Mouse (Mus musculus) embryonic facial prominence, embryonic 15.5 days (tissue): ENCODE data around the gene Krtap9-1. TPM values are rescaled to one million over a fixed set of nuclear protein-coding genes. Genes with fewer than 3 reads are reported as not detected.
"Not testable (repeated sequence)": the region's sequence is repeated elsewhere in the genome, so short reads cannot be mapped to it uniquely, and the experiment has no call there.

Source experiments
- ATAC-seq: fragments of 200-750 bp; cut with Nextera tagmentation; 2 replicates; pipeline ENCODE4 v1.8.0; 2017; ENCODE audit warnings: low read depth, moderate TSS enrichment; ENCODE audit not compliant: insufficient number of reproducible peaks, low FRiP score, low TSS enrichment
- H3K27ac ChIP-seq: fragments of 300-500 bp; sonication (generic); replicated peaks from 2 replicates; pipeline ENCODE4 v1.5.1; 2015; ENCODE audit warnings: mild to moderate bottlenecking, inconsistent platforms
- H3K27me3 ChIP-seq: fragments of 300-500 bp; sonication (generic); 2 replicates; pipeline ENCODE4 v1.6.1; 2015; ENCODE audit warnings: inconsistent platforms
- H3K36me3 ChIP-seq: fragments of 300-500 bp; sonication (generic); 2 replicates; pipeline ENCODE4 v1.6.1; 2015; ENCODE audit warnings: mild to moderate bottlenecking, inconsistent platforms
- H3K4me1 ChIP-seq: fragments of 300-500 bp; sonication (generic); 2 replicates; pipeline ENCODE4 v1.6.1; 2015; ENCODE audit warnings: inconsistent platforms
- H3K4me2 ChIP-seq: fragments of 300-500 bp; sonication (generic); replicated peaks from 2 replicates; pipeline ENCODE4 v1.6.1; 2015; ENCODE audit warnings: mild to moderate bottlenecking, inconsistent platforms
- H3K4me3 ChIP-seq: fragments of 300-500 bp; sonication (generic); replicated peaks from 2 replicates; pipeline ENCODE4 v1.5.1; 2015; ENCODE audit warnings: mild to moderate bottlenecking, inconsistent platforms
- H3K9ac ChIP-seq: fragments of 300-500 bp; sonication (generic); 2 replicates; pipeline ENCODE4 v1.6.1; 2015; ENCODE audit warnings: inconsistent platforms
- H3K9me3 ChIP-seq: fragments of 300-500 bp; sonication (generic); replicated peaks from 2 replicates; pipeline ENCODE4 v1.6.1; 2016; ENCODE audit warnings: inconsistent platforms
- WGBS: fragments of 180-500 bp; shearing (Covaris S2); methylation state at CpG from one replicate; pipeline ENCODE4 v1.1.7; 2015; 5-methylcytosine and 5-hydroxymethylcytosine counted together
- polyA plus RNA-seq: library from polyadenylated mRNA; unstranded; fragments of >200 nt; fragmentation: Nextera tagmentation; extraction: Ambion mirVana; gene quantifications from 2 replicates; pipeline ENCODE4 v1.2.1, GENCODE M21; 2015

The Krtap9-1 gene
- 1.7 and 2.2 TPM in 2 replicates for polyA plus RNA-seq

- not testable (repeated sequence) for H3K36me3 ChIP-seq, H3K9ac ChIP-seq, H3K27me3 ChIP-seq, H3K4me1 ChIP-seq, H3K4me3 ChIP-seq, H3K9me3 ChIP-seq, H3K4me2 ChIP-seq, ATAC-seq, H3K27ac ChIP-seq
- 50% methylated on average over 1 of the region's 1 CpGs for WGBS
These were observed at the start of gene Krtap9-1 for GRCm38 (mm10) chr11:99873089-99873488. Krtap9-1 (plus strand) TSS chr11:99873389.

GRCm38 (mm10) chr11:99837966-99838365 is 35.2 kb upstream of the Krtap9-1 start, which contains the start of gene 2300003K06Rik:
2300003K06Rik (minus strand) TSS chr11:99838066.
- no peaks in the 10 kb centered on the region for H3K4me1 ChIP-seq
- H3K4me2 ChIP-seq, result no peak within 1 kb of the TSS
- no peak within 1 kb of the TSS for H3K4me3 ChIP-seq
- no peaks in the 10 kb centered on the region for H3K36me3 ChIP-seq
- no peak within 1 kb of the TSS for H3K9ac ChIP-seq
- ATAC-seq, result no peak
- H3K9me3 ChIP-seq, result no peaks in the 10 kb centered on the region
- 54% methylated on average over 1 of the region's 1 CpGs for WGBS
- H3K27me3 ChIP-seq, result no peaks in the 10 kb centered on the region
- no peak within 1 kb of the TSS for H3K27ac ChIP-seq

GRCm38 (mm10) chr11:99842185-99842584 is 31.0 kb upstream of the Krtap9-1 start:
- H3K27ac ChIP-seq, result no peak overlapping the region
- WGBS, result 87% methylated on average over 1 of the region's 1 CpGs
- H3K27me3 ChIP-seq, result no peaks in the 10 kb centered on the region
- H3K4me3 ChIP-seq, result no peak overlapping the region
- no peak for ATAC-seq
- no peaks in the 10 kb centered on the region for H3K36me3 ChIP-seq
- no peaks in the 10 kb centered on the region for H3K4me1 ChIP-seq
- H3K9me3 ChIP-seq, result no peaks in the 10 kb centered on the region
- H3K9ac ChIP-seq, result no peak overlapping the region
- no peak overlapping the region for H3K4me2 ChIP-seq

- Histone ChIP-seq H3K4me2 (no peak overlapping the region), H3K27ac (no peak overlapping the region), H3K9ac (no peak overlapping the region), H3K4me1 (no peaks in the 10 kb centered on the region), H3K9me3 (no peaks in the 10 kb centered on the region), H3K27me3 (no peaks in the 10 kb centered on the region), H3K36me3 (no peaks in the 10 kb centered on the region), H3K4me3 (no peak overlapping the region)
- WGBS, result 87% methylated on average over 2 of the region's 2 CpGs
- ATAC-seq, result no peak
These were observed 26.4 kb upstream of the Krtap9-1 start for GRCm38 (mm10) chr11:99846746-99847145.

GRCm38 (mm10) chr11:99851508-99851907 is 21.7 kb upstream of the Krtap9-1 start, which contains the start of gene Krtap4-16:
Krtap4-16 (minus strand) TSS chr11:99851608.
- H3K4me3 ChIP-seq, result no peak within 1 kb of the TSS
- H3K27ac ChIP-seq, result no peak within 1 kb of the TSS
- H3K36me3 ChIP-seq, result no peaks in the 10 kb centered on the region
- no peaks in the 10 kb centered on the region for H3K27me3 ChIP-seq
- no peak for ATAC-seq
- H3K9ac ChIP-seq, result no peak within 1 kb of the TSS
- H3K9me3 ChIP-seq, result no peaks in the 10 kb centered on the region
- no peak within 1 kb of the TSS for H3K4me2 ChIP-seq
- H3K4me1 ChIP-seq, result no peaks in the 10 kb centered on the region

- H3K4me1 ChIP-seq, result no peaks in the 10 kb centered on the region
- H3K9me3 ChIP-seq, result no peaks in the 10 kb centered on the region
- H3K4me3 ChIP-seq, result no peak overlapping the region
- H3K27me3 ChIP-seq, result no peaks in the 10 kb centered on the region
- no peak overlapping the region for H3K9ac ChIP-seq
- no peaks in the 10 kb centered on the region for H3K36me3 ChIP-seq
- WGBS, result 67% methylated on average over 3 of the region's 3 CpGs
- no peak overlapping the region for H3K27ac ChIP-seq
- H3K4me2 ChIP-seq, result no peak overlapping the region
- no peak for ATAC-seq
These were observed 19.1 kb upstream of the Krtap9-1 start for GRCm38 (mm10) chr11:99854121-99854520.

GRCm38 (mm10) chr11:99857617-99858016 is 15.6 kb upstream of the Krtap9-1 start, which contains the start of gene Gm11568:
Gm11568 (plus strand) TSS chr11:99857917.
- Histone ChIP-seq H3K4me1 (no peaks in the 10 kb centered on the region), H3K9ac (no peak within 1 kb of the TSS), H3K36me3 (no peaks in the 10 kb centered on the region), H3K27me3 (no peaks in the 10 kb centered on the region), H3K9me3 (no peaks in the 10 kb centered on the region), H3K4me3 (no peak within 1 kb of the TSS), H3K4me2 (no peak within 1 kb of the TSS), H3K27ac (no peak within 1 kb of the TSS)
- 75% methylated on average over 2 of the region's 2 CpGs for WGBS
- no peak for ATAC-seq

- Histone ChIP-seq H3K4me1 (no peaks in the 10 kb centered on the region), H3K4me3 (no peak overlapping the region), H3K27me3 (no peaks in the 10 kb centered on the region), H3K27ac (no peak overlapping the region), H3K36me3 (no peaks in the 10 kb centered on the region), H3K4me2 (no peak overlapping the region), H3K9me3 (no peaks in the 10 kb centered on the region), H3K9ac (no peak overlapping the region)
- ATAC-seq, result no peak
- 38% methylated on average over 2 of the region's 2 CpGs for WGBS
These were observed 14.4 kb upstream of the Krtap9-1 start for GRCm38 (mm10) chr11:99858761-99859160.

- WGBS, result 51% methylated on average over 1 of the region's 1 CpGs
- not testable (repeated sequence) for H3K9ac ChIP-seq
These were observed 9.0 kb upstream of the Krtap9-1 start, which contains the start of gene Gm11559 for GRCm38 (mm10) chr11:99864176-99864575. Gm11559 (plus strand) TSS chr11:99864476.

GRCm38 (mm10) chr11:99878887-99879286 is 5.7 kb downstream of the Krtap9-1 start, which contains the start of gene Gm11567:
Gm11567 (plus strand) TSS chr11:99879187.
- not testable (repeated sequence) for H3K9ac ChIP-seq, H3K9me3 ChIP-seq, H3K4me3 ChIP-seq, H3K27ac ChIP-seq, H3K4me1 ChIP-seq, H3K36me3 ChIP-seq, H3K4me2 ChIP-seq, ATAC-seq, H3K27me3 ChIP-seq
- WGBS, result 49% methylated on average over 1 of the region's 1 CpGs

More at GRCm38 (mm10) chr11:99864176-99864575, 9.0 kb upstream of the Krtap9-1 start, which contains the start of gene Gm11559:
- H3K4me1 ChIP-seq, H3K4me3 ChIP-seq, ATAC-seq, H3K4me2 ChIP-seq, H3K9me3 ChIP-seq, H3K36me3 ChIP-seq, H3K27me3 ChIP-seq, H3K27ac ChIP-seq: not testable (repeated sequence)

GRCm38 (mm10) chr11:99907620-99908019 is 34.4 kb downstream of the Krtap9-1 start, which contains the start of gene Krtap31-1:
Krtap31-1 (plus strand) TSS chr11:99907920.
- H3K4me1 ChIP-seq, result no peaks in the 10 kb centered on the region
- H3K27me3 ChIP-seq, result no peaks in the 10 kb centered on the region
- no peak within 1 kb of the TSS for H3K4me3 ChIP-seq
- no peak for ATAC-seq
- WGBS, result 84% methylated on average over 2 of the region's 2 CpGs
- no peaks in the 10 kb centered on the region for H3K36me3 ChIP-seq
- H3K4me2 ChIP-seq, result no peak within 1 kb of the TSS
- H3K9ac ChIP-seq, result no peak within 1 kb of the TSS
- H3K27ac ChIP-seq, result no peak within 1 kb of the TSS
- H3K9me3 ChIP-seq, result no peaks in the 10 kb centered on the region

GRCm38 (mm10) chr11:99914451-99914850 is 41.3 kb downstream of the Krtap9-1 start, which contains the start of gene Gm11565:
Gm11565 (plus strand) TSS chr11:99914751.
- Histone ChIP-seq H3K4me1 (no peaks in the 10 kb centered on the region), H3K36me3 (no peaks in the 10 kb centered on the region), H3K27ac (no peak within 1 kb of the TSS), H3K9me3 (no peaks in the 10 kb centered on the region), H3K27me3 (no peaks in the 10 kb centered on the region), H3K4me3 (no peak within 1 kb of the TSS), H3K4me2 (no peak within 1 kb of the TSS), H3K9ac (no peak within 1 kb of the TSS)
- 91% methylated on average over 3 of the region's 3 CpGs for WGBS
- no peak for ATAC-seq
